Mouse (Mus musculus) E14TG2a.4 (cell line): ENCODE measurements at regions not wholly inside any gene's neighbourhood (a gene's known extent, or its start where the extent isn't known, plus 50 kb on each side); places are given as distances from the start of the nearest gene placed in this dataset.

Source experiments
- CTCF ChIP-seq: conservative IDR thresholded peaks from 2 replicates; pipeline ENCODE4 v1.5.1; 2014; ENCODE audit warnings: low read length
- NANOG ChIP-seq: IDR thresholded peaks from 2 replicates; pipeline ENCODE4 v1.6.1; 2014; ENCODE audit warnings: borderline replicate concordance, low read length, mixed read lengths
- POU5F1 ChIP-seq: IDR thresholded peaks from 2 replicates; pipeline ENCODE4 v1.6.1; 2014; ENCODE audit warnings: low read length, borderline replicate concordance

GRCm38 (mm10) chr6:10354135-10354534 is 1405.9 kb downstream of the Nxph1 start:
- no peak for TF ChIP-seq CTCF
- no peak for TF ChIP-seq POU5F1
- TF ChIP-seq NANOG = no peak
